Mouse (Mus musculus) mature B cell (primary cell): ENCODE measurements around the gene Prrt2.

ENCODE experiments used
- in situ Hi-C: fragments of 300-500 bp; cut with MboI; formaldehyde crosslinking; loops from 2 replicates; pipeline ENCODE4 v1.14.3; 2019

Prrt2 gene

GRCm38 (mm10) chr7:126999568-126999967, 21.4 kb downstream of the Prrt2 start:
- in situ Hi-C loops, result no loop called here

- in situ Hi-C loops, result no loop called here
Observed at GRCm38 (mm10) chr7:126996449-126996848, 24.6 kb downstream of the Prrt2 start.

- in situ Hi-C loops, result no loop called here
Observed at GRCm38 (mm10) chr7:126988816-126989215, 32.2 kb downstream of the Prrt2 start.

DNA sequence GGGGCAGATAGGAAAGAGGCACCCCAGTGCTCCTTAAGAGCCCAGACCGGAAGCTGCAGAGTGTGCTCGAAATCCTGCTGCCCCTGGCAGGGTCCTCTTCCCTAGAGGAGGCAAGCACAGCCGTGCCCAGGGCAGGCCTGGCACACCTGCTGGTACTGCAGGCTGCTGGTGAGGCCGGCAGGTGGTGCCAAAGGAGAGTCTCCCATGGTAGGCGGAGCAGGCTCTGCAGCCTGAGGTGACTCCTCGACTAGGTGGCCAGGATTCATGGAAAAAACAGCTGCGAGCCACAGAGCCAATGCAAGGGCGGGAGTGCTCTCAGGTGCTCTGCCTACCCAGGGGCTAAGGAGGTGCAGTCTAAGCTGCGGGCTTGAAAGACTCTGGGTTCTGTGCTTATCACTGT, 34.7 kb downstream of the Prrt2 start:
- in situ Hi-C loops, result no loop called here

GRCm38 (mm10) chr7:126984667-126985444, 36.2 kb downstream of the Prrt2 start:
- in situ Hi-C loops, result no loop called here

DNA sequence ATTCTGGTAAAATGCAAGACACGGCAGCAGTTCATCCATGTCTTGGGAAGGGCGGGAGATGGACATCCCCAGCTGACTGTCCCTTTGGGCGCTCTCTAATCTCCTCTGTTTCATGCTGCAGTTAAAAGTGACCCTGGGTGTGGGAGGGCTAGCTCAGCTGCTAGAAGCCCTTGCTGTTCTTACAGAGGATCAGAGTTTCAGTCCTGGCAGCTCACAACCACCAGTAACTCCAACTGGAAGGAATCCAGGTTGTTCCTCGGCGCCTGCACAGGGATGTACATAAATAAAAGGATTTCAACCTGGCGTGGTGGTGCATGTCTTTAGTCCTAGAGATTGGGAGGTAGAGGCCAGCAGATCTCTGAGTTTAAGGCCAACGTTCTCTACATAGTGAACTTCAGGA, 37.9 kb downstream of the Prrt2 start:
- in situ Hi-C loops, result no loop called here

DNA sequence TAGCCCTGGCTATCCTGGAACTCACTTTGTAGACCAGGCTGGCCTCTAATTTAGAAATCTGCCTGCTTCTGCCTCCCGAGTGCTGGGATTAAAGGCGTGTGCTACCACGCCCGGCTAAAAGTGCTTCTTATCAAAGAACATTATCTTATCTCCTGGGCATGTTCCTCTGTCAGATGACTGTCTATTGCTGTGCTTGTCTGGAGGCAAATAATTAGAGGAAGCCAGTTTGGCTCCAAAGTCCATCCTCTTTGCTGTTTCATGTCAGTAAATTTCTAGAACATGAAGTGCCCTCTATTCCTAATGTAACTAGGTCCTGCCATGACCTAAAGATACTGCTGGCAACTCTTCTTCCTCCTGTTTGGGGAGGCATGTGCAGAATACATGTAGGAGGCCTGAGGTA, 39.0 kb downstream of the Prrt2 start:
- in situ Hi-C loops, result no loop called here

- in situ Hi-C loops, result no loop called here
Observed at GRCm38 (mm10) chr7:126981601-126982000, 39.4 kb downstream of the Prrt2 start.

DNA sequence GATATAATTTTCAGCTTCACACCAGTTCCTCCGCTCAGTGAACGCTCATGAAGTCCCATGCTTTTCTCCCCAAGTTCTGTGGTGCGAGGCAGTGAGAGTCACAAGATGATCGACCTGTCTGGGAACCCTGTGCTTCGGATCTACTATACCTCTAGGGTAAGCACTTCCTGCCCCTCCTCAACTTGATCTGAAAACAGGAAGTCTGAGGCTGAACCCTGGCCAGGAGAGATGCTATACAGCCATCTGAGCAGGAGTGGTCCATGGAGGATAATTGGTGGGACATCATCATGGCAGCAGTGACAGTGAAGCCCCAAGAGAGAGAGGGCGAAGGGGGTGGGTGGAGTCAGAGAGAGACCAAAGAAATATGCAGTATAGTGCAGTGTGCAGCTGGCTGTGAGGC, 42.2 kb downstream of the Prrt2 start:
- in situ Hi-C loops, result no loop called here

GRCm38 (mm10) chr7:126976878-126977459, 44.0 kb downstream of the Prrt2 start:
- in situ Hi-C loops, result no loop called here

DNA sequence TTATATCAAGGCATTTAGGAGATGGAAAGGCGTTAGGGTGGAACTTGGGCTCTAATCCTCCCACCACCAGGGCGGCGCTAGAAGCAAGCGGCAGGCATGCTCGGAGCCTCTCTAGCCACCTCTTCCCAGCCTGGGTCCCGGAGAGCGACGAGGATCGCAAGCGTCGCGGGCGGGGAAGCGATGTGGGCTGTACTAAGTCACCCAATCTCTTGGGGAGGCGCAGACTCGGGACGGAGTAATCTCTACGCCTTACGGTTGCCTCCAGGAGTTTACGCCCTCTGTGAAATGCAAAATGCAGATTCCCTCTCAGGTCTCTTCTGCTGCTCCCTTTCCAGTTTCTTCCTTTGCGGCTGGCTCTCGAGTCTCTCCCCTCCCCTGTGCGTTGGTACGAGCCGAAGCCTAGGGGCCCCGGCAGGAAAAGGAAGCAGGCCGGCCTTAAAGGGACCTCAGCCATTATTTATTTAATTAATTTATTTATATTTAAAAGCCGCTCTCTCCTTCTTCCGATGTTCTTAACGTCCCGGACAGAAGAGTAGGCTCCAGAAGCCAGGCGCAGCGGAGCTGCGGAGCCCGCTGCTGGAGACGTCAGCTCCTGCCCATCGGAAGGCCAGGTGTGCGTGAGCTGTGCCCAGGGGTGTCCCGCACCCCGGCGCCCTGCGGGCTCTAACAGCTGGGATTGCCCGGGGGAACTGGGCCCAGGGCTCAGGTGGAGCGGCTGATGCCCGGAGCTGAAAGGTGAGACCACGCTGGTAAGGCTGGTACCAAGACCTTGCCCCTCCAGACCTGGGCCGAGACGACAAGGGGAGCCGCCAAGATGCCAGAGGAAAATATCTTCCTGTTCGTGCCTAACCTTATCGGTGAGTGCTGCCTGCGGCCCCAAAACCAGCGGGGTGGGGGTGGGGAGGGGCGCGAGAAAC, 44.8 kb downstream of the Prrt2 start, which contains the start of gene Cdiptos:
Gene Cdiptos, minus strand, starts transcription at position 149 of the 917 bp plus-strand sequence.
- in situ Hi-C loops, result no loop called here

- in situ Hi-C loops, result no loop called here
Observed at GRCm38 (mm10) chr7:126975893-126975949, 45.3 kb downstream of the Prrt2 start, which contains the start of gene Cdipt. Gene Cdipt, plus strand, starts transcription at chr7:126975914.

- in situ Hi-C loops, result no loop called here
Observed at GRCm38 (mm10) chr7:126975493-126975892, 45.5 kb downstream of the Prrt2 start.
